Mouse (Mus musculus) urinary bladder, adult 18-20 months (tissue): ENCODE data around the gene Tmem145.
A peak's percentile ranks its signal among the peaks of the same experiment; 100 is the strongest.

Experiments used
- DNase-seq, 2 experiments: peaks; one replicate each; pipeline ENCODE4 v3.0.0; 2022; ENCODE audit warnings: low spot score in 2 of 2, mixed read lengths in 2 of 2

The Tmem145 gene

DNA sequence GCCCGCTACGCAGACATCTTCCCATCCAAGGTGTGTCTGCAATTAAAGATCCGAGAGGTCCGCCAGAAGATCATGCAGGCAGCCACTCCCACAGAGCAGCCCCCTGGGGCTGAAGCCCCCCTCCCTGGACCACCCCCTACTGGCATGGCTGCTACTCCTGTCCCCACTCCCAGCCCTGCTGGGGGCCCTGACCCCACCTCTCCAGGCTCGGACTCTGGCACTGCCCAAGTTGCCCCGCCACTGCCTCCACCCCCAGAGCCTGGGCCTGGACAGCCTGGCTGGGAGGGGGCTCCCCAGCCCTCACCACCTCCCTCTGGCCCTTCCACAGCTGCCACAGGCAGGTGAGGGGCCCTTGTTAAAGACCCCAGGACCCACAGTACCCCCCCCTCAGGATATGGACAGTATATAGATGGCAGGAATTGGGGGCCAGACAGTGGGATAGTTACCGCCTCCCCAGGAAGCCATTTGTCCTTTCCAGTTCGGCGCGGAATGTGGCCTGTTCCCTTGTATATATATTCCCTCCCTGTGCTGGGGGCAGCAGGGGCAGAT is 12.6 kb upstream of the Tmem145 start:
- DNase-seq = no peak

DNA sequence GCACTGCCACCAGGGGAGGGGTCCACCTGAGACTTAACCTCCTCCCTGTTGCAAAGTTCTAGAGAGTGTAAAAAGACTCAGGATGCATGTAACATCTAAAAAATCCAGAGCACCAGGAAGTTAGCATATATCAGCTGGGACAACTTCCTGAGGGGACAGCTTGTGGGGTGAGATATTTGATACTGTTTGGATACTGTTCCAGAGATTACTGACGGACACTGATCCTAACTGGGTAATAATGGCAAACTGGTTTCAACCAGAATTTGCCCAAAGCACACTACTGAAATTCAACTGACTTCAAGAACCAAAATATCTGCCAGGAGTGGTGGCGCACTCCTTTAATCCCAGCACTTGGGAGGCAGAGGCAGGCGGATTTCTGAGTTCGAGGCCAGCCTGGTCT is 11.4 kb upstream of the Tmem145 start:
- no peak for DNase-seq

DNA sequence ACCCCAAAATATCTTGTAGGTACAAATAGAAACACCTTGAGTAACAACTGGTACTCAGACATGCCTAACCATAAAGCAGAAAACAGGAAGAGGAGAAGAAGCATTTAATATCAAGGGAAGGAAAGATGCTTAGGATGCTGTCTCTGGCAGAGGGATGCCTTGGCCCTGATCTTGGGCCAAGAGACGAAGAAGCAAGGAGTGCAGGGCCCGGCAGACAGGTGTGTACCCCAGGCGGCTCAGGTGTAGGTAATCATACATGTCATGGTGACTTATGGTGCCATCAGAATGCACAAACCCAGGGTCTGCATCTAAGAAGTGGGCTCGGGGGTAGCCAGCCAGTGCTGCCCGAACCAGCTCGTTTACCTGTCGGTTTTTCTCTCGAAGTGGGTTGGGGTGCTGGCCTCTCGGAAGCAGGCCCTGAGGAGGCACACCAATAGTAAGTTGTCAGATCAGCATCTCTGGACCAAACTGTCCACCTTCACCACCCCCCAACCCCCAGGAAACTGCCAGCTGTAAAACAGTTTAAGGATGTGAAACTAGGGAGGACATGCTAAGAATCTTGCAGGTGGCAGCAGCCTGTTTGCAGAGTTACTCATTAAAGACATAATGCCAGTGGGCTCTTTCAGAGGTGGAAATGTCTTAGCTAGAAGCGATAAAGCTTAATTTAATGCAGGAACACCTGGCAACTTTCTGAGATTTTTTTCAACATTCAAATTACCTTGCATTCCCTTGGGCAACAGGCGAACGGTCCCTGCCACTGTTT is 10.8 kb upstream of the Tmem145 start:
- DNase-seq = no peak

DNA sequence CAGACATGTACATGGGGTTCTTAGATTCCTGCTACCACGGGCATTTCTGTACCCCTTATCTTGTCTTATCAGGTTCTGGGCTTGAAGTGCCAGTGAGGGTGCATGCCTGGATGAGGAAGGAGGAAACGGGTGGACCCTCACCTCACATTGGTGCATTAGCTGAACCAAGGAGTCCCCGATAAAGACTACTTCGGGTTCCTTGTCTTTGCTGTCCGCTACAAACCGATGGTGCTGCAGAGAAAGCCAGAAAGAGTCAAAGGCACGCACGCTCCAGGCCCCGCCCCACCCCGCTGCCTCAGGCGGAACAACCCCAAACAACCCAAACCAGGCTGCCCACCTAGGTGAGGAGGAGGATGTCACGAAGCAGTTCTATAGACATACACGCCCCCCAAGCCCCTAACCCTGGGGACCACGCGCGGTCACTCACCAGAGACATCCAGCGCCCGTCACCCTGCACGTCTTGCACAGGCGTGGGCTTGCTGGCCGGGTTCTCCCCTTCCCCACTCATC is 8.9 kb upstream of the Tmem145 start:
- no peak for DNase-seq

DNA sequence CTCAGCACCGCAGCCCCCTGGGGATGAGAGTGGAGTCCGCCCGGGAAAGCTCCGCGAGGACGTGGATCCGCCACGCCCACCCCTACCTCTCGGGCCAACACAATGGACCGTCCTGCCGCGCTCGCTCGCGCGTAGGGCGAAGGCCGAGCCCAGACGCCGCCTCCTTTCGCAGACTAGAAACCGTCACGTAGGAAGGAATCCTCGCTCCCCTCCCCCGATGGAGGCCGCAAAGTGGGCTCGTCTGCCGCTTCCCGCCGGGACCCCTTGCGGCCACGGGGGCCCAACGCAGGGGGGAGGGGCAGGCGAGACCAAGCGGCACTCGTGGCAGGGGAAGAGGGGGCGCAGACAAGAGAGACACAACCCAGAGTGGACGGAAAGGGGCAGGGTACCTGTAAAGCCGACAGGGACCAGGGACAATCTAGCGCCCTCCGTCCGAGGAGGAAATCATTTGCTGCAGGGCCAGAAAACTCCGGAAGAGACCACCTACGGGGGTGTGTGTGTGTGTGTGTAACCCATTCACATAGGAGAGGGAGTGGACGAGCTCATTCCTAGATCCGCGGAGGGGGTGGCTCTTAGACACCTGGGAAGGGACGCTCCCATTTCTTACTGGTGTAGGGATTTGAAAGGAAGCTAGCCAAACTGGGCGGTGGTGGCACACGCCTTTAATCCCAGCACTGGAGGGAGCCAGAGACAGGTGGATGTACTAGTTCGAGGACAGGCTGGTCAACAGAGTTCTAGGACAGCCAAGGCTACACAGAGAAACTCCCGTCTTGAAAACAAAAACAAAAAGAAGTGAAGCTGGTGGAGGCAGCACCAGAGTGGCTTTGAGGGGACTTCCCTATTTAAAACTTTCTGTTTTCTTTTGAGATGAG is 8.2 kb upstream of the Tmem145 start, which contains the start of gene Pafah1b3:
TSS of gene Pafah1b3 (minus strand) at position 533 of the 872 bp plus-strand sequence.
- peak; percentile 73 to 75 for DNase-seq

DNA sequence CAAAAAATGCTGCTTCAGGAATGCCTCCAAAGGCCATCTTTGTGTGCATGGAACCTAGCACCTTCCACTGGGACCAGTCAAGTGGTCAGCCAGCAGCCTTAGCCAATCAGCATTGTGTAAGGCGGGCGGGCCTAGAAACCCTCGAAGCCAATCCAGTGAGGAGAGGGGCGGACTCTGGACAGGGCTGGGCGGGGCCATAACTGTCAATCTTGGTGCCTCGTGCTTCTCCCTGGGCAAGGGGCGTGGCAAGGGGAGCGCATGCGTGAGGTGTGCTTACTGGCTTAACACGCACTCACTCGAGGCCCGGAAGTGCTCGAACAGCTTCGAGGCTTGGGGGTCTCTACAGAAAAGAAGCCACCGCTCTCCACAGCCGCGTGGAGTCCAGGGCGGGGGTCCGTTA is 4.8 kb upstream of the Tmem145 start, which contains the start of gene Prr19:
TSS of gene Prr19 (plus strand) at position 349 of the 400 bp plus-strand sequence.
- no peak for DNase-seq

DNA sequence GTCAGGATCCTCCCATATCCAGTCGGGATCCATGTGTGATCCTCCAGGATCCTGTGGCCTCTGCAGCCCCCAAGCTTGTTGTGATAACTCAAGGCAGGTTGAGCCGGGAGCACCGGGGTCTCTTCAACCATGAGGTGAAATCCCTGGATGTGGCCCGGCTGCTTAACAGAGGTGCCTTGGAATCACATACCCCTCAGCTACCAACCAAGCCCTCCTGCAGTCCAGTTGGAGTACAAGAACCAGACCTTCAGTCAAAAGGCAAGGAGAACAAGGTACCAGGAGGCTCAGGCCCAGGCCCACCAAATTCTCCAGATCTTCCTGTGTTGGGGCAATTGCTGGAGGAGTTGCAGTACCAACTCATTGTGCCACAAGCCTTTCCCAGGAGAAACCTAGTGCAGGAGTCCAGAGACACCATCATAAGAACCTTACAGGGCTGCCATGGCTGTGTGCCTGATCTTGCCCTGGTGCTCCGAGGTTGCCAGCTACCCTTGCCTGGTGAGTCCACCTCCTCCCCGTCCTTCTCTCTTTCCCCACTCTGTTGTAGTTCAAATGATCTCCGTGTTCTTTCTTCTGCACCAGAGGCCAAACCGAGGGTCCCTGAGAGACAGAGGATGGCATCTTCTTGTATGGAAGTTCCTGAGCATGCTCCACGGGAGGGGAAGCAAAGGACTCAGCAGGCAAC is 2.8 kb upstream of the Tmem145 start:
- DNase-seq = no peak

DNA sequence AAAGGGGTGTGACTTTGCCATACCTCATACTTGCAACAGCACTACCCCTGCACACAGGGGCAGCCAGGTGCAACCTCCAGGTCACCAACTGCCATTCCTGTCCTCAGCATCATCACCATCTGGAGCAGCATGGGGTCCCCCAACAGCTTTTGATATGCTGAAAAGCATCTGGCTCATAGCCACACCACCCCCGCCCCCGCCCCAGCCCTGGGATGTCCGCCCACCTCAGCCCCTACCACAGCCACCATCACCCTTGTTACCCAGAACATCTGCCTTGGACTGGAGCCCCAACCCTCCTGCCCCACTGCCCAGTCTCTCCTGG is 2.3 kb upstream of the Tmem145 start:
- no peak for DNase-seq

DNA sequence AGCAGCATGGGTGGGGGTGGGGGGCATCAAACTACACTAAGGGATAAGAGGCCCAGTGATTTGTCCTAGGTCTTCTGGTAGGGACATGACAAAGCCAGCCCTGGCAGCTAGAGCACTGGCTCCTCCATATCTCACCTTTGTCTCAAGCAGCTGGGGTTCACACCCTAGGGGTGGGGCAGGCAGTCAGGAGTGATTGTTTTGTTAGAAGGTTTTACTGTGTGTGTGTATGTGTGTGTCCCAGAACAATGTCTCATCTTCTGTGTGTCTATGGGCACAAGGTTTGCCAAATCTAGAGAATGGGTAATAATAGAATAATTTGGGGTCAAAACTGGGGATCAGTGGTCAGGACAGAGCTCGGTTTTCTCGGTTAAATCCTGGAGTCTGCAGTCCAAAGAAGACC is 425 bp upstream of the Tmem145 start:
- DNase-seq = no peak

DNA sequence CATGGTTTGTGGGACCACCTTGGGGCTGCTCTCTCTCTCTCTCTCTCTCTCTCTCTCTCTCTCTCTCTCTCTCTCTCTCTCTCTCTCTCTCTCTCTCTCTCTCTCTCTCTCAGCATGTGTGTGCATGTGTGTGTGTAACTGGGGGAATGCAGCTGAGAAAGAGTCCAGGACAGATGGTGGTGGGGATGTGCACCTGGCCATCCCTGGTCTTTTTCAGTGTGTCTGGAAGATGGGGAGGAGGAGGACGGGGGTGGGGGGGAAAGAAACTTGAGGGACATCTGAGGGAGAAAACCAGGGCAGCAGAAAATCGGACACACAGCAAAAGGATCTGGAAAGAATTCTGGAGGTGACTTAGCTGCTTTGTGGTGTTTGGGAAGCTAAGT is 699 bp downstream of the Tmem145 start:
- DNase-seq = no peak

DNA sequence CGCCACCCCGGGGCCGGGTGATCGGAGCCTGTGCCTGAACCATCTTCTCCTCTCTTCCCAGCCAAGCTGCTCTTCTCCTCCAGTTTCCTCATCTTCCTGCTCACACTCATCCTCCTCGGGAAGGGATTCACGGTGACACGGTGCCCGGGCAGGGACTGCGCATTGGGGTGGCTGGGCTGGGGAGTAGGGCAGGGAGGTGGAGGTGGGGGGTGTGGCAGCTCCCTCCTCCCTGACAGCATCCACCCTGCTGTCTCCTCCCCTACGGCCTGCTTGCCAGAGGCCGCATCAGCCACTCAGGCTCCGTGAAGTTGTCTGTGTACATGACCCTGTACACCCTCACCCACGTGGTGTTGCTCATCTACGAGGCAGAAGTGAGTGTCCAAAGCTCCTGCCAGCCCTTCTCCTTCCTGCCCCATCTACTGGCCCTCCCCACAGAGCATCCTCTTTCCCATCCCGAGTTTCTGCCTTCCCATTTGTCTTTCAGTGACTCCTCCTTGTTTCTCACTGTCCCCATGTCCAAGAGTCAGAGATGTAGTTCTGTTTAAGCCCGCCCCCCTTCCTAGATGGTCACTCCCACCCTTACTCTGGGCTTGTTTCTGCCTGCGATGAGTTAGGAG is 2.9 kb downstream of the Tmem145 start:
- DNase-seq = no peak

DNA sequence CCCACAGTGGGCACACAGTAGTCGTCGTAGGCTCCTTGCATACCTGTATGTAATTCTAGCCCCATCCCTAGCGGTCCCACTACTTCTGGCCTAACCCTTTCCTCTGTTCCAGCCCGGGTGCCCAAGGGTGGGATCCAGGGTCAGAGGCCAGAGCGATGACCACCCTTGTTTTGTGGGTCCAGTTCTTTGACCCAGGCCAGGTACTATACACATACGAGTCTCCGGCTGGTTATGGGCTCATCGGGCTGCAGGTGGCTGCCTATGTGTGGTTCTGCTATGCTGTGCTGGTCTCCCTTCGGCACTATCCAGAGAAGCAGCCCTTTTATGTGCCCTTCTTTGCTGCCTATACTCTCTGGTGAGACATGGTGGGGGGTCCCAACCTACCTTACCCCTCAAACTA is 3.5 kb downstream of the Tmem145 start:
- DNase-seq = no peak

DNA sequence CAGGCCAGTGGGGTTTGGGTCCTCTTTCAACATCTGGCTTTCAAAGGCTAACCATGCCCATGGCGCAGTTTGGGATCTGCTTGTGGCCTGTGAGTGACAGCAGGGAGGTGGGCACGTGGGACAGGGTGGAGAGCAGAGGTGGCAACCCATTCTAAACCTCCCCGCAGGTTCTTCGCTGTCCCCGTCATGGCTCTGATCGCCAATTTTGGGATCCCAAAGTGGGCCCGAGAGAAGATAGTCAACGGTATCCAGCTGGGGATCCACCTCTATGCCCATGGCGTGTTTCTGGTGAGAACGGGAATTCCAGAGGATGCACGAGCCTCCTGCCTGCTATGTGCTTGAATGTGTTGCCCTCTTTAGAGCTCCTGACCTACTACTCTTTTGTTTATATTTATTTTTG is 5.3 kb downstream of the Tmem145 start:
- no peak for DNase-seq

DNA sequence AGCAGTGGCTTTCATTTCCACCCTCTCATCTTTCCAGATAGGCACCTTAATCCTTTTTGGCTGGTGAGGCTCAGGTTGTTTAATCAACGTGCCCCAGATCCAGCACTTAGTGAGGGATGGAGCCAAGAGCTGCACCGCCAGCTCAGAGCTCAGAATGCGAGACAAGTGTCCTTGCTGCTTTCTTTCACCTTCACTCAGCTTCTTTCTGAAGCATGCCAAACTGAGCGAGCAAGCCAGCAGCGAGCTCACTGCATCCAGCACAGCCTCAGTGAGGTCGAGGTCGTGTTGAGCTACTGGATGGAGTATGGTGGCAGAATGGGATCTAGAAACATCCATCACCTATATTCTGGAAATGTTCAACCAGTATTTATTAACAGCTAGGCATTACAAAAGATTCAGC is 7.4 kb downstream of the Tmem145 start:
- no peak for DNase-seq

DNA sequence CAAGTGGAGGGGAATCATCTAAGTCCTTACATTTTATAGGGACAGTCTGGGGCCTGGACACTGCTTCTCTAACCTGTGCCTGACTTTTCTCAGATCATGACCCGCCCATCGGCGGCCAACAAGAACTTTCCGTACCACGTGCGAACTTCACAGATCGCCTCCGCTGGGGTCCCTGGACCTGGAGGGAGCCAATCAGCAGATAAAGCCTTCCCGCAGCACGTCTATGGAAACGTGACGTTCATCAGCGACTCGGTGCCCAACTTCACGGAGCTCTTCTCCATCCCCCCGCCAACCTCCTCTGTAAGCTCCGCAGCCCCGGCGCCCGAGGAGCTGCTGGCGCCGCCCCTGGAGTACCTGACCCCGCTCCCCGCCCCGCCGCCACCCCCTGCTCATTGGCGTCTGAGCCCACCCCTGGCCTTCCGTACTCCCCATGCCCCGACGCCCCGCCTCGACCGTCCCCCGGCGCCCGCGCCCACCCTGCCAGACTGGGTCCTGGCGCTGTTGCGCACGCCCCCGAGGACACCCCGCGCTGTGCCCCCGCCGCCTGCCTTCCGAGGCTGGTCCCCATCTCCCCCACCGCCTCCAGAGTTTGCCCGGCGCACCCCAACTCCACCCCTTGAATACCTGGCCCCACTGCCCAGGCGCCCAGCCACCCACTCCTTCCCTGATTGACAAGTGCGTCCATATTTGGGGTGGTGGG is 8.8 kb downstream of the Tmem145 start:
- DNase-seq = no peak

DNA sequence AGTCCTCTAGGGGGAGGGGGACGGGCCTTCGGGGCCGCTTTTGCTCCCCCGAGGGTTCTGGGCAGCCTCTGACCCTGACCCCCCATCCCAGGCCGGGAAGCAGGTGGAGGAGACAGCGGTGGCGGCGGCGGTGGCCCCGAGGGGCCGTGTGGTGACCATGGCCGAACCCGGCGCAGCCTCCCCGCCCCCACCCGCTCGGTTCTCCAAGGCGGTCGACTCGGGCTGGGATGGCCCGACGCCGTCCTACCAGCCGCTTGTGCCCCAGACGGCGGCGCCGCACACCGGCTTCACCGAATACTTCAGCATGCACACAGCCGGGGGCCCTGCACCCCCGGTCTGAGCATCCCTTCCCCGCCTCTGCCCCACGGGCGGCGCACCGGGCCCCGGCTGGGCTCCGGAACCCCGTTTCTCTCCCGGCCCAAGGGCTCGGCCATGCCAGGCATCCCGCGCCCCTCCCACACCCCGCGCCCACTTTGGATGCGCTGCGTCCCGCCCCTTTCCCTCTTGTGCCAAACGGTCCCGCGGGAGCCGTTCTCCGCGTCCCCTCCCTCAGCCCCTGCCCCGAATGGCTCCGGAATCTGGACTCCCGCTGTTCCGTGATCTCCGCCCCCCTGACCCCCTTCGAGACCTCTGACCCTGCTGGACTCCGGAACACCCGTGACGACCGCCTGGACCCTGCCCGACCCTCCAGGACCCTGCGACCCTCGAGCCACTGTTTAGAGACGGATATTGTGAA is 9.6 kb downstream of the Tmem145 start:
- no peak for DNase-seq

DNA sequence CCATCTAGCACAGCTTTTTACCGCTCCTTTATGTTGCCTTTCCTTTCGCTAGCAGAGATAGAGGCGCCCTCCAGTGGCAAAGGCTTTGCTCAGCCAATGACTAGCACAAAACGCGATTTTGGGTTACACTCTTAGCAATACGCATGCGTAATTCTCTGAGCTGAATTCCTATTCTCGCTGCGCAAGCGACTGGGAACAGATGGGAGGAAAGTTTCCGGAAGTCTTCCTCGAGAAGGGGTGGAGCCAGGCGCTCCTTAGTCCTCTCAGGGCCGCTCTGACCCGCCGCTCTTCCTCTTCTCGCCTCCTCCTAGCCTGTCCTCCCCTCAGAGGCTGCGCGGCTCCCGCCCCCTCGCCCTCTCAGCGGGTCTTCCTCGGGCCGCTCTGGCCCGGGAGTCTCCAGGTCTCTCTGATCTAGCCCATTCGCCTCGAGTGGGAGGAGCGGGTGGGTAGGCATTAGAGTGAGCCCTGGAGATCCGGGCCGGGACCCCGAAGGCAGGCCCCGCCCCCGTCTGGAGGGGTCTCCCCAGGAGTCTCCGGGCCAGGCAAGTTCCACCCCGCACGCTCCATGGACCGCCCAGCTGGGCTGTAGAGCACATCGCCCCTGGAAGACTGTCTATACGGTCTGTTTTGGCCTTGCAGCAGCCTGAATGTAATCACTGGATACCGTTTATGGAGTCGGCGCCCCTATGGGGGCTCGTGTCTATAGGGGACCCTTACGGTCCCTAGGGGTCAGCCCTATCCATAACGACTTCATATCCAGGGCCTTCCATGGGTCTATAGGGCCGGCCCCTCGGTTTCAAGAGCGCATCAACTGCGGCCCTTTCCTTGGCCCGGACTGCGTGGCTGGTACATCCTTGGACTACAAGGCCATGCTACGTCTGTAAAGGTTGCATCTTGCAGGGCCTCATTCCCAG is 10.9 kb downstream of the Tmem145 start, which contains the start of gene Megf8:
TSS of gene Megf8 (plus strand) at position 633 of the 914 bp plus-strand sequence.
- DNase-seq = peak; percentile 87 to 93

DNA sequence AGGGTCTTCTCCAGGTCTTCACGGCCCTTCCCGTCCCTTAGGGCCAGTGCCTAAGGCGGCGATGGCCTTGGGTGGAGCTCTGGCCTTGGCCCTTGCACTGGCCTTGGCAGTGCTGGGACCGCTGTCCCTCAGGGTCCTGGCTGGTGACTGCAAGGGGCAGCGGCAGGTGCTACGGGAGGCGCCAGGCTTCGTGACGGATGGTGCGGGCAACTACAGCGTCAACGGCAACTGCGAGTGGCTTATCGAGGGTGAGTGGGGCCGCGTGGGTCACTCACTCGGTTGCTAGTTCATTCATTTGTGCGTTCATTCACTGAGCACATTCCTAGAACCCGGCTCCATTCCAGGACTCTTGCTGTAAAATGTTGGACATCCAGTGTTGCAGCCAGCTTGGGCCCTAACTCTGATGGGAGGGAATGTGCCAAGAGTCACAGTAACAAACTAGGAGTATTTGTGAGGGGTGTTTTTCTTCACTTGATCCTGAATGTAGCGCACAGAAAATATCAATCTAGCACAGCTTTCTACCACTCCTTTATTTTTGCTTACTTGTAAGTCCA is 11.6 kb downstream of the Tmem145 start:
- peak in 1 of 2 experiments; percentile 28 for DNase-seq

DNA sequence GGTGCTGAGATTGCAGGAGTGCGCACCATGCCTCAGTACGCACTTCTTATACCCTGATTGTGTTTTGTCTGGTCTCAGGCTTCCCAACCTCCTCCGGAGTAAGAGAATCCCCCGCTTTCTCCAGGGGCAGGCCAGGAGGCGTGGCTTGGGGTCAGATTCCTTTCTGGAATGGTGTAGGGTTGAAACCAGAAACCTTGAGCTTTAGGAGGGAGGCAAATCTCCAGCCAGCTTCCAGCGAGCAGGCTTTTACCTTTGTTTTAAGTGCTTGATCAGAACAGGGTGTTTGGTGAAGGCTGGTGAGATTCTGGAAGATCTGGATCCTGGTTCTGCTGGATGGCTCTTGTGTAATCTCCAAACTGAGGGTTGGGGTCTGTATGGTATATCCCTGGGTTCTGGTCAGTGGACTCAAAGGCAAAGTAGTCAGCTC is 16.2 kb downstream of the Tmem145 start:
- no peak for DNase-seq
